Mouse (Mus musculus) monocyte, adult 59 days (primary cell): ENCODE measurements around the gene Abcb4. TPM values are rescaled to one million over a fixed set of nuclear protein-coding genes. Genes with fewer than 3 reads are reported as not detected.

Source experiments
- total RNA-seq, 2 experiments: library from RNA; stranded (reverse); gene quantifications; one replicate each; pipeline ENCODE4 v1.2.4; 2023

Gene Abcb4
- total RNA-seq, result 1 to 10 TPM; 8.5 to 8.7 TPM

GRCm38 (mm10) chr5:8893300-8894103 is at the start of gene Abcb4:
Gene Abcb4 (plus strand): TSS chr5:8893717.

GRCm38 (mm10) chr5:8996686-8997512 is 103.4 kb downstream of the Abcb4 start, which contains the start of gene Crot:
Gene Crot (minus strand): TSS chr5:8997324.

Other genes with a start within 250 kb of the Abcb4 start
- 1 to 10 TPM; 1.4 to 3.7 TPM for gene Abcb1a, start 233.6 kb upstream of the Abcb4 start, total RNA-seq
- 10 to 100 TPM; 11.1 to 12.1 TPM for gene Abcb1b, start 95.6 kb upstream of the Abcb4 start, total RNA-seq
- gene Crot, start 103.6 kb downstream of the Abcb4 start, total RNA-seq, result 10 to 100 TPM; 20.8 to 21.3 TPM
- gene Tmem243, start 207.0 kb downstream of the Abcb4 start, total RNA-seq, result 10 to 100 TPM; 36.4 to 44.6 TPM